Mouse (Mus musculus) stomach, embryonic 14.5 days (tissue): ENCODE results near the gene Robo4. TPM values are rescaled to one million over a fixed set of nuclear protein-coding genes. Genes with fewer than 3 reads are reported as not detected.

ENCODE experiments used
- ATAC-seq: fragments of 200-750 bp; cut with Nextera tagmentation; 2 replicates; pipeline ENCODE4 v1.8.0; 2017; ENCODE audit warnings: low read depth, moderate TSS enrichment; ENCODE audit not compliant: insufficient number of reproducible peaks, insufficient read depth, low FRiP score
- H3K27ac ChIP-seq: fragments of 300-500 bp; sonication (generic); 2 replicates; pipeline ENCODE4 v1.5.1; 2014; ENCODE audit warnings: mild to moderate bottlenecking, low read length, moderate library complexity, mixed read lengths
- H3K27me3 ChIP-seq: fragments of 300-500 bp; sonication (generic); 2 replicates; pipeline ENCODE4 v1.6.1; 2014; ENCODE audit warnings: low read length, control low read depth, mixed read lengths; ENCODE audit not compliant: control insufficient read depth, insufficient read depth
- H3K36me3 ChIP-seq: fragments of 300-500 bp; sonication (generic); 2 replicates; pipeline ENCODE4 v1.6.1; 2014; ENCODE audit warnings: mild to moderate bottlenecking, control low read depth, low read length, moderate library complexity, mixed read lengths; ENCODE audit not compliant: control insufficient read depth, insufficient read depth
- H3K4me1 ChIP-seq: fragments of 300-500 bp; sonication (generic); 2 replicates; pipeline ENCODE4 v1.6.1; 2014; ENCODE audit warnings: low read length, control low read depth, mixed read lengths; ENCODE audit not compliant: control insufficient read depth, insufficient read depth
- H3K4me2 ChIP-seq: fragments of 300-500 bp; sonication (generic); replicated peaks from 2 replicates; pipeline ENCODE4 v1.6.1; 2014; ENCODE audit warnings: low read depth, low read length, control low read depth
- H3K4me3 ChIP-seq: fragments of 300-500 bp; sonication (generic); 2 replicates; pipeline ENCODE4 v1.5.1; 2014; ENCODE audit warnings: low read depth, low read length, control low read depth
- H3K9ac ChIP-seq: fragments of 300-500 bp; sonication (generic); replicated peaks from 2 replicates; pipeline ENCODE4 v1.6.1; 2014; ENCODE audit warnings: low read depth, mild to moderate bottlenecking, control low read depth, low read length, moderate library complexity, mixed read lengths
- H3K9me3 ChIP-seq: fragments of 300-500 bp; sonication (generic); 2 replicates; pipeline ENCODE4 v1.6.1; 2016; ENCODE audit warnings: low read depth, low read length, control low read depth; ENCODE audit not compliant: control insufficient read depth
- WGBS: fragments of 180-500 bp; shearing (Covaris S2); extraction: QIAGEN DNeasy Blood & Tissue Kit; methylation state at CpG from one replicate; pipeline ENCODE4 v1.1.7; 2014; 5-methylcytosine and 5-hydroxymethylcytosine counted together
- polyA plus RNA-seq: library from polyadenylated mRNA; unstranded; fragments of >200 nt; fragmentation: Nextera tagmentation; extraction: Ambion mirVana; gene quantifications from 2 replicates; pipeline ENCODE4 v1.2.1, GENCODE M21; 2014

Robo4 gene
- polyA plus RNA-seq, 1 experiment from 2014 or later = 8.9 TPM

GRCm38 (mm10) chr9:37460961-37461340, 59.3 kb downstream of the Robo4 start:
- WGBS = 9% methylated on average over 5 of the region's 5 CpGs
- Histone ChIP-seq H3K4me2 (peak overlapping the region; percentile 95), H3K27me3 (peaks cover 59% of the 10 kb centered on the region), H3K9me3 (no peaks in the 10 kb centered on the region), H3K4me3 (peak overlapping the region; percentile 46), H3K36me3 (no peaks in the 10 kb centered on the region), H3K4me1 (0 out of 2 replicates have a peak, but pooled peaks cover 8% of the 10 kb centered on the region), H3K9ac (no peak overlapping the region), H3K27ac (no peak overlapping the region)
- no peak for ATAC-seq

DNA sequence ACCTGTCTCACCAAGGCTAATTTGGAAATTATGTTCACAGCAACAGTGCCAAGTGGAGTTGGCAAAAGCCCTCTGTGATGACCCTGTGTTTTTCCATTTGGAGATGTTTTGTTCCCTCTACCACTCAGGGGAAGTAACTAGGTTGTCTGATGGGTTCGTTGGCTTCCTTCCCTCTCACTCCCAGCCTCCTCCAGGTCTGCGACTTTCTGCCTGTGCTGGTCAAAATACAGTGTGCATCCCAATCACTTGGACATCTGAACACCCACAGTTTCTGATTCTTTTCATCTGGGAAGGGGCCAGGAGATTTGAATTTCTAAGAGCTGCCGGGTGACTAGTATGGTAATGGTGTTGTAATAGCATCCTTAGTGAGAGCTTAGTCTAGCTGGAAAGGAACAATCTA, 59.9 kb downstream of the Robo4 start:
- Histone ChIP-seq H3K36me3 (no peaks in the 10 kb centered on the region), H3K9me3 (no peaks in the 10 kb centered on the region), H3K27ac (no peak overlapping the region), H3K4me3 (no peak overlapping the region), H3K9ac (no peak overlapping the region), H3K4me2 (no peak overlapping the region), H3K27me3 (peaks cover 55% of the 10 kb centered on the region), H3K4me1 (0 out of 2 replicates have a peak, but pooled peaks cover 8% of the 10 kb centered on the region)
- no peak for ATAC-seq
- WGBS = 13% methylated on average over 3 of the region's 3 CpGs

- peaks cover 43% of the 10 kb centered on the region for H3K27me3 ChIP-seq
Observed at GRCm38 (mm10) chr9:37462764-37463163, 61.1 kb downstream of the Robo4 start.

More at GRCm38 (mm10) chr9:37462764-37463163, 61.1 kb downstream of the Robo4 start:
- ATAC-seq = no peak
- Histone ChIP-seq H3K4me3 (no peak overlapping the region), H3K4me1 (0 out of 2 replicates have a peak, but pooled peaks cover 8% of the 10 kb centered on the region), H3K27ac (no peak overlapping the region), H3K4me2 (no peak overlapping the region), H3K36me3 (no peaks in the 10 kb centered on the region), H3K9me3 (no peaks in the 10 kb centered on the region), H3K9ac (no peak overlapping the region)
- 12% methylated on average over 7 of the region's 7 CpGs for WGBS

Other genes starting within 250 kb of the Robo4 start
- gene Tmem218, start 193.7 kb upstream of the Robo4 start, polyA plus RNA-seq = 12.5 and 13.3 TPM in 2 replicates
- 1.1 and 2.1 TPM in 2 replicates for gene Slc37a2, start 146.2 kb upstream of the Robo4 start, polyA plus RNA-seq
- 8.6 and 9.9 TPM in 2 replicates for gene Ccdc15, start 53.5 kb upstream of the Robo4 start, polyA plus RNA-seq
- not detected in 2 replicates for gene Hepacam, start 34.5 kb upstream of the Robo4 start, polyA plus RNA-seq
- 0.06 TPM in 1 of 2 replicates, not detected in the other for gene Robo3, start 31.3 kb downstream of the Robo4 start, polyA plus RNA-seq
- gene Msantd2, start 87.4 kb downstream of the Robo4 start, polyA plus RNA-seq = 33.2 and 38.9 TPM in 2 replicates
- 57.9 and 58.3 TPM in 2 replicates for gene Esam, start 126.2 kb downstream of the Robo4 start, polyA plus RNA-seq
- gene Vsig2, start 137.4 kb downstream of the Robo4 start, polyA plus RNA-seq = 44.3 and 56.9 TPM in 2 replicates
- gene Nrgn, start 151.0 kb downstream of the Robo4 start, polyA plus RNA-seq = 4.7 and 5.7 TPM in 2 replicates
- 12.7 and 14.0 TPM in 2 replicates for gene Siae, start 153.8 kb downstream of the Robo4 start, polyA plus RNA-seq
- gene Spa17, start 211.8 kb downstream of the Robo4 start, polyA plus RNA-seq = 5.3 and 7.4 TPM in 2 replicates